Mouse (Mus musculus) forebrain, embryonic 11.5 days (tissue): Measurements from ENCODE around the gene Mapk7. TPM values are rescaled to one million over a fixed set of nuclear protein-coding genes. Genes with fewer than 3 reads are reported as not detected.

Experiments used
- ATAC-seq: fragments of 200-750 bp; cut with Nextera tagmentation; replicated peaks from 2 replicates; pipeline ENCODE4 v1.8.0; 2017; ENCODE audit warnings: moderate TSS enrichment; ENCODE audit not compliant: low FRiP score
- DNase-seq: peaks from one replicate; pipeline ENCODE4 v3.0.0-alpha.2; 2017; ENCODE audit warnings: low spot score
- H3K27ac ChIP-seq: fragments of 300-500 bp; sonication (generic); 2 replicates; pipeline ENCODE4 v1.5.1; 2014; ENCODE audit warnings: low read depth, low read length
- H3K27me3 ChIP-seq: fragments of 300-500 bp; sonication (generic); 2 replicates; pipeline ENCODE4 v1.6.1; 2014; ENCODE audit warnings: mild to moderate bottlenecking, low read length, mixed read lengths; ENCODE audit not compliant: control insufficient read depth, insufficient read depth
- H3K36me3 ChIP-seq: fragments of 300-500 bp; sonication (generic); 2 replicates; pipeline ENCODE4 v1.6.1; 2014; ENCODE audit warnings: mild to moderate bottlenecking, low read length, moderate library complexity, mixed read lengths; ENCODE audit not compliant: control insufficient read depth, insufficient read depth
- H3K4me1 ChIP-seq: fragments of 300-500 bp; sonication (generic); replicated peaks from 2 replicates; pipeline ENCODE4 v1.6.1; 2014; ENCODE audit warnings: low read length, mixed read lengths; ENCODE audit not compliant: control insufficient read depth, insufficient read depth
- H3K4me2 ChIP-seq: fragments of 300-500 bp; sonication (generic); 2 replicates; pipeline ENCODE4 v1.6.1; 2014; ENCODE audit warnings: low read depth, mild to moderate bottlenecking, low read length, moderate library complexity, mixed read lengths; ENCODE audit not compliant: severe bottlenecking
- H3K4me3 ChIP-seq: fragments of 300-500 bp; sonication (generic); 2 replicates; pipeline ENCODE4 v1.5.1; 2014; ENCODE audit warnings: low read depth, low read length
- H3K9ac ChIP-seq: fragments of 300-500 bp; sonication (generic); 2 replicates; pipeline ENCODE4 v1.6.1; 2014; ENCODE audit warnings: low read length
- H3K9me3 ChIP-seq: fragments of 300-500 bp; sonication (generic); 2 replicates; pipeline ENCODE4 v1.6.1; 2016; ENCODE audit warnings: low read length, mixed read lengths; ENCODE audit not compliant: control insufficient read depth
- WGBS: fragments of 180-500 bp; shearing (Covaris S2); extraction: QIAGEN DNeasy Blood & Tissue Kit; methylation state at CpG from one replicate; pipeline ENCODE4 v1.1.7; 2014; 5-methylcytosine and 5-hydroxymethylcytosine counted together
- polyA plus RNA-seq: library from polyadenylated mRNA; unstranded; fragments of >200 nt; fragmentation: Nextera tagmentation; extraction: Ambion mirVana; gene quantifications from 2 replicates; pipeline ENCODE4 v1.2.1, GENCODE M21; 2014

The Mapk7 gene
- 80.1 and 81.6 TPM in 2 replicates for polyA plus RNA-seq

- Histone ChIP-seq H3K4me3 (peak within 1 kb of the TSS; percentile 61), H3K4me1 (peaks cover 6% of the 10 kb centered on the region), H3K27me3 (no peaks in the 10 kb centered on the region), H3K4me2 (peak within 1 kb of the TSS; percentile 74), H3K36me3 (peaks cover 31% of the 10 kb centered on the region), H3K9me3 (no peaks in the 10 kb centered on the region), H3K27ac (peak within 1 kb of the TSS; percentile 81), H3K9ac (peak within 1 kb of the TSS; percentile 74)
- WGBS = under 1% methylated on average over 61 of the region's 62 CpGs
- DNase-seq = peak; percentile 100
- peak; percentile 97 for ATAC-seq
Measured at GRCm38 (mm10) chr11:61494129-61494997, at the start of gene Mapk7. Mapk7 (minus strand) TSS chr11:61494406.

GRCm38 (mm10) chr11:61541106-61541505 lies 46.9 kb upstream of the Mapk7 start:
- Histone ChIP-seq H3K9me3 (no peaks in the 10 kb centered on the region), H3K36me3 (no peaks in the 10 kb centered on the region; the same call in 1 of the 2 replicates), H3K4me1 (no peaks in the 10 kb centered on the region), H3K4me3 (no peak overlapping the region), H3K4me2 (no peak overlapping the region), H3K27ac (no peak overlapping the region), H3K9ac (no peak overlapping the region), H3K27me3 (no peaks in the 10 kb centered on the region)
- ATAC-seq (no peak), DNase-seq (no peak)
- WGBS = 91% methylated on average over 2 of the region's 2 CpGs

GRCm38 (mm10) chr11:61540642-61541041 lies 46.4 kb upstream of the Mapk7 start:
- Histone ChIP-seq H3K27me3 (no peaks in the 10 kb centered on the region), H3K9me3 (no peaks in the 10 kb centered on the region), H3K36me3 (no peaks in the 10 kb centered on the region; the same call in 1 of the 2 replicates), H3K27ac (no peak overlapping the region), H3K4me1 (no peaks in the 10 kb centered on the region), H3K9ac (no peak overlapping the region), H3K4me2 (no peak overlapping the region), H3K4me3 (no peak overlapping the region)
- WGBS = 84% methylated on average over 7 of the region's 7 CpGs
- no peak for ATAC-seq
- no peak for DNase-seq

- H3K9me3 ChIP-seq = no peaks in the 10 kb centered on the region
- no peak overlapping the region for H3K4me3 ChIP-seq
- no peak for ATAC-seq
- H3K4me2 ChIP-seq = no peak overlapping the region
- H3K27ac ChIP-seq = no peak overlapping the region
- WGBS = 83% methylated on average over 3 of the region's 3 CpGs
- no peaks in the 10 kb centered on the region for H3K27me3 ChIP-seq
- H3K36me3 ChIP-seq = no peaks in the 10 kb centered on the region
- H3K9ac ChIP-seq = no peak overlapping the region
- DNase-seq = no peak
- no peaks in the 10 kb centered on the region for H3K4me1 ChIP-seq
Measured at GRCm38 (mm10) chr11:61537362-61537761, 43.2 kb upstream of the Mapk7 start.

- ATAC-seq (no peak), DNase-seq (no peak)
- H3K4me3 ChIP-seq = no peak overlapping the region
- 75% methylated on average over 3 of the region's 3 CpGs for WGBS
- H3K4me1 ChIP-seq = no peaks in the 10 kb centered on the region
- no peak overlapping the region for H3K9ac ChIP-seq
- no peaks in the 10 kb centered on the region for H3K9me3 ChIP-seq
- H3K36me3 ChIP-seq = no peaks in the 10 kb centered on the region
- H3K4me2 ChIP-seq = no peak overlapping the region
- H3K27ac ChIP-seq = no peak overlapping the region
- H3K27me3 ChIP-seq = no peaks in the 10 kb centered on the region
Measured at GRCm38 (mm10) chr11:61536952-61537351, 42.7 kb upstream of the Mapk7 start.

GRCm38 (mm10) chr11:61535530-61535929 lies 41.3 kb upstream of the Mapk7 start:
- H3K27ac ChIP-seq = no peak overlapping the region
- no peaks in the 10 kb centered on the region for H3K36me3 ChIP-seq
- H3K4me2 ChIP-seq = no peak overlapping the region
- H3K9ac ChIP-seq = no peak overlapping the region
- WGBS = 72% methylated on average over 1 of the region's 1 CpGs
- ATAC-seq (no peak), DNase-seq (no peak)
- no peaks in the 10 kb centered on the region for H3K9me3 ChIP-seq
- no peaks in the 10 kb centered on the region for H3K4me1 ChIP-seq
- no peak overlapping the region for H3K4me3 ChIP-seq
- H3K27me3 ChIP-seq = no peaks in the 10 kb centered on the region

- H3K9me3 ChIP-seq = no peaks in the 10 kb centered on the region
- H3K27ac ChIP-seq = no peak overlapping the region
- 83% methylated on average over 5 of the region's 5 CpGs for WGBS
- no peaks in the 10 kb centered on the region for H3K27me3 ChIP-seq
- ATAC-seq (no peak), DNase-seq (no peak)
- H3K36me3 ChIP-seq = no peaks in the 10 kb centered on the region
- H3K9ac ChIP-seq = no peak overlapping the region
- no peak overlapping the region for H3K4me3 ChIP-seq
- no peak overlapping the region for H3K4me2 ChIP-seq
- no peaks in the 10 kb centered on the region for H3K4me1 ChIP-seq
Measured at GRCm38 (mm10) chr11:61533571-61533970, 39.4 kb upstream of the Mapk7 start.

- Histone ChIP-seq H3K9ac (no peak overlapping the region), H3K4me1 (no peaks in the 10 kb centered on the region), H3K4me3 (no peak overlapping the region), H3K9me3 (no peaks in the 10 kb centered on the region), H3K27me3 (no peaks in the 10 kb centered on the region), H3K27ac (no peak overlapping the region), H3K36me3 (no peaks in the 10 kb centered on the region), H3K4me2 (no peak overlapping the region)
- WGBS = 93% methylated on average over 2 of the region's 2 CpGs
- no peak for ATAC-seq
- DNase-seq = no peak
Measured at GRCm38 (mm10) chr11:61532820-61533219, 38.6 kb upstream of the Mapk7 start.

- Histone ChIP-seq H3K4me1 (no peaks in the 10 kb centered on the region), H3K27ac (0 out of 2 replicates have a peak overlapping the region, but pooled peaks have one; percentile 37), H3K9me3 (no peaks in the 10 kb centered on the region), H3K4me2 (no peak overlapping the region), H3K27me3 (no peaks in the 10 kb centered on the region), H3K9ac (no peak overlapping the region), H3K36me3 (no peaks in the 10 kb centered on the region), H3K4me3 (no peak overlapping the region)
- WGBS = 66% methylated on average over 4 of the region's 4 CpGs
- ATAC-seq (no peak), DNase-seq (no peak)
Measured at GRCm38 (mm10) chr11:61529268-61529713, 35.1 kb upstream of the Mapk7 start.
